Mouse (Mus musculus): ENCODE data around the gene Ice2.

DNA sequence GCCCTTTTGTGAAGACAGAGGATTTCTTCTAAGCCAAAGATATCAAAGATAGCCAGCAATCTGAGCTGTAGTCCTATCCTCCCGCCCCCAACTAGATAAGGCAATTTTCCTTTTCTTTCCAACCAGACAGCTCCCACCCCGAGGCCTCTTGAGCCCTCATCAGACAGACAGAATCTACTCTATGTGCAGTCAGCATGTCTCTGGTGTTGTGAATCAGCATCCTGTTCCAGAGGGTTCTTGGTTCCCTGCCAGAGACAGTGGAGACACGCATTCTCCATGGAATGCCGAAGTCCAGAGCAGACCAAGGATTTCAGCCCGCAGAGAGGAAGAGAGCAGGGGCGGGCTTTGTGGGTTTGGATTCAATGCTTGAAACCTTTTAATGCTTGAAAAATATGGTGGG lies 75.0 kb downstream of the Ice2 start:
- TF ChIP-seq CTCF (IDR thresholded peaks at IDR 0.05; ENCODE audit: control insufficient read depth, insufficient read depth, insufficient read length) (no peak), USF1 (IDR thresholded peaks at IDR 0.05; ENCODE audit: low read depth) (no peak), CEBPB (IDR thresholded peaks at IDR 0.05; ENCODE audit: low read depth) (no peak)
